Mouse (Mus musculus) left cerebral cortex, adult 8-10 months (tissue): Measurements from ENCODE around the gene Ankrd44. TPM values are rescaled to one million over a fixed set of nuclear protein-coding genes. Genes with fewer than 3 reads are reported as not detected.
A peak's percentile ranks its signal among the peaks of the same experiment; 100 is the strongest.
"Not testable (repeated sequence)": the region's sequence is repeated elsewhere in the genome, so short reads cannot be mapped to it uniquely, and the experiment has no call there.

ENCODE experiments used
- DNase-seq, 2 experiments: peaks; one replicate each; pipeline ENCODE4 v3.0.0; 2022; ENCODE audit warnings: low spot score in 2 of 2
- total RNA-seq, 4 experiments: library from RNA; stranded (reverse); gene quantifications; 2 replicates each; pipeline ENCODE4 v1.2.4; 2022

Ankrd44 gene
- 10 to 100 TPM; 19.2 to 26.4 (median 23.9) TPM for total RNA-seq

GRCm38 (mm10) chr1:54925971-54926771, at the start of gene Ankrd44:
Ankrd44 (minus strand) TSS chr1:54926387.
- DNase-seq, result peak; percentile 52 to 60

GRCm38 (mm10) chr1:54971687-54972404, 45.7 kb upstream of the Ankrd44 start:
- DNase-seq, result no peak

GRCm38 (mm10) chr1:54966858-54967257, 40.7 kb upstream of the Ankrd44 start:
- DNase-seq, result no peak

DNA sequence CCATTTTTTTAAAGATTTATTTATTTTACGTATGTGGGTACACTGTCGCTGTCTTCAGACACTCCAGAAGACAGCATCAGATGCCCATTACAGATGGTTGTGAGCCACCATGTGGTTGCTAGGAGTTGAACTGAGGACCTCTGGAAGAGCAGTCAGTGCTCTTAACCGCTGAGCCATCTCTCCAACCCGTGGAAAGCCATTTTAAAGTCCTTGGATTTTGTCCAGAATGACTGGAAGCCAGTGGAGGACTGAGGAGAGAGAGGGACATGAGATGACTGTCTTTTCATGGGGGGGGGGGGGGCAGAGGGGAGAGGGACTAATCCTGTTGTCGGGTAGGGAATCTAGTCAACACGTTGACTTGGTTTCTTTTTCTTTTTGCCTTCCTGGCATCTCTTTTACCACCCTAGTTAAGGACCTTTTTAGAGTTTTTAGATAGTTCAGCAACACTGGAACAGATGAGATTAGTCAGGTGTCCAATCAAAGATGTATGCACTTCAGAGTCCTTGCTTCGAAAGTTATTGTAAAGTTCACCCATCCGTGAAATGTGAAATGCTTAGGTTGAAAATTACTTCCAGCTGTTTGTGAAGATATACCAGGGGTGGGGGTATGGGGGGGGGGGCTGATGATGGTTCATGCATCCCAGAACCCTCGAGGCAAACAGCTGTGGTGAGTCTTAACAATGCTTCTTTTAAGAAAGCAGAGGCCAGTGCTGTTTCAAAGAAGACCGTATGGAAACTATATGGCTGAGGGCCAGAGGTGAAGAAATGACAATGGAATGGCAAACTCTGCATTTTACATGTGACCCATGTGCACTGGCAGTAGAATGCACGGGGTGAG, 39.2 kb upstream of the Ankrd44 start:
- DNase-seq, result no peak

- no peak for DNase-seq
Observed at GRCm38 (mm10) chr1:54961724-54962123, 35.5 kb upstream of the Ankrd44 start.

DNA sequence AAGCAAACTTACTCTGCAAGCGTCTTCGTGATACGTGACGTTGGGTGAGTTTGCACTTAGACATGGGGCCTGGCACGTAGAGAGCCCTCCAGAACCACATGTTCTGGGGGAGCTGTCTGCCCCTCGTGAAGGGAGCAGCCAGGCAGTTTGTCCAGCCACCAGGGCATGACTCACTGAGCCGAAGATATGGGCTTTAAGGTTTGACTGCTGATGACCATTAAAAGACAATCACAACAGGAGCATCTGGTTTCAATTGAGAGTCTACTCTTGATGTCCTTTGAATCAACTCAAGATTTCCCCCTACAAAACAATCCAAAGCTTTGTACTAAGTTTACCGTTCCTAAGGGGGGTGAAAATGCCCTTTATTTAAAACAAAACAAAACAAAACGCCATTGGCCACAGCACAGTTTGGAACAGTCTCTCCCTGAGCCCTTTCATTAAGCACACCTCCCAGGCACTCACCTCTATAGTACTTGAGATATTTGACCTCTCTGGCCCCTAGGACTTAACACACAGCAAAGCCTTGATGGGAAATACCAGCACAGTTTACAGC, 34.5 kb upstream of the Ankrd44 start:
- no peak for DNase-seq

- DNase-seq, result no peak
Observed at GRCm38 (mm10) chr1:54958525-54958924, 32.3 kb upstream of the Ankrd44 start.

GRCm38 (mm10) chr1:54956995-54957394, 30.8 kb upstream of the Ankrd44 start:
- not testable (repeated sequence) for DNase-seq

GRCm38 (mm10) chr1:54954856-54955255, 28.7 kb upstream of the Ankrd44 start:
- no peak for DNase-seq

GRCm38 (mm10) chr1:54944648-54945047, 18.5 kb upstream of the Ankrd44 start:
- no peak for DNase-seq

- DNase-seq, result no peak
Observed at GRCm38 (mm10) chr1:54935466-54935865, 9.3 kb upstream of the Ankrd44 start.

DNA sequence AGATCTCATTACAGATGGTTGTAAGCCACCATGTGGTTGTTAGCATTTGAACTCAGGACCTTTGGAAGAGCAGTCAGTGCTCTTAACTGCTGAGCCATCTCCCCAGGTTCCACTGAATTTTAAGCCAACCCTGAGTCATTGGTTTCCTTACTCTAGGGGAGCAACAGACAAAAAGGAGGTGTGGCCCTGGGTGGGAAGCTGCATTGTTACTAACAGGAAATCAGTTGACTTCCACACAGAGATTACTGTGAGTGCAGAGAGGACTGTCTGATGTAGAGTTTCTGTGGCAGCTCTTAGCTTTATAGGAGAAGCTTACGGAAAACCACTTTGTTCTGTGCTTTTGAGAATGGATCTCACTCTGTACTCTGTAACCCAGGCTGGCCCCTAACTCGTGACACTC, 8.7 kb upstream of the Ankrd44 start:
- no peak for DNase-seq

GRCm38 (mm10) chr1:54933646-54934045, 7.5 kb upstream of the Ankrd44 start:
- no peak for DNase-seq

GRCm38 (mm10) chr1:54932456-54933115, 6.4 kb upstream of the Ankrd44 start:
- DNase-seq, result no peak

DNA sequence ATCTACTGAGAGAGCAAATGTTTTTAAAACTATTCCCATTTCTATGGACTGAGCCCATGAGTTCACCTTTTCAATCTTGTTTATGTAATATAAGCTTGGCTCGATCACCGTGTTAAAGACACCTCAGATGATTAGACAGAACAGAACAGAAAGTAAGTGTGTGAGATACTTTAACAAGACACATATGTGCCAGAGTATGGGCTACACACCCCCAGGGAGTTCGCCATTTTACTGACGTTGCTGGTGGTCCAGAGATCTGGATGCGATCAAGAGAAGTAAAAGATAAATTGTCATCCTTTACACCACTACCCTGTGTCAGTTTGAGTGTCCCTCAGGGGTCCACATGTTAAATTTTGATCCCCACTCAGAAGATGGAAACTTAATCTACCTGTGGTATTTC, 5.0 kb upstream of the Ankrd44 start:
- no peak for DNase-seq

GRCm38 (mm10) chr1:54930670-54931200, 4.5 kb upstream of the Ankrd44 start:
- DNase-seq, result no peak

DNA sequence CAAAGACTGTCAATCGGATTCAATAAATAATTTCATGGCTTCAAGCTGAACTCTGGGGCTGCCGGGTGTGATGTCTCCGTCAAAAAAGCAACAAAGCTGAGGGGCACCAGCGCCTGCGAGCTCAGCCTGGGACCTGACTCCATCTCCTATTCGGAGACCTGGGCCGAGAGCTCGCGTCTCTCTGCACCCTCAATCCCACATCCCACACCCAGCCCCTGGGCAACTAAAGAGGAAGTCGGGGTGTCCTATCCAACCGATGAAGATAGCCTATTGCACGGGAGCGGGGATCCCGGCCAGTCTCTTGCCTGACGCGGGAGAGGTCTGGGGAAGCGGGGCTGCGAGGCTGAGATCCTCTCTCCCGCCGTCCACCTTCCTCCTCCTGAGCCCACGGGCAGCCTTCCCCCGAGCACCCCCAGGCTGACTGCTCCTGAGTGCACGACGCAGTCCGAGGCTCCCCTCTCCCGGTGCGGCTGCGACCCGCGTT, 694 bp downstream of the Ankrd44 start:
- peak in 1 of 2 experiments; percentile 12 for DNase-seq

DNA sequence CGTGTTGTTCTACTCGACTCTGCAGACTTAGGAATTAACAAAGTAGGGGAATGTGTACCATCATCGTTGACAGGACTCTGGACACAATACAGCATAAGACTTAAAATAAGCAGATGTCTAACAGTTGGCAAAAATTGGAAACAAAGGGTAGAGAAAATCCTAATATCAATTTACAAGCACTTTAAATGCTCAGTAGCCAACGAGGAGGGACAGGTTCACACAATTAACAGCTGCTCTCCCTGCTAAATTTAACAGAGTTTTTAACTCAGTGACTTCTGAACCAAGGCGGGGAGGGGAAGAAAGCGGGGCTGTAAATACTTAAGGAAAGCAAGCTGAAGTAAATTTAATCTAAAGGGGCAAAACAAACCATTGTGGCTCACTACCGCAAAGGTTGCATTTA, 1.4 kb downstream of the Ankrd44 start:
- DNase-seq, result no peak

GRCm38 (mm10) chr1:54924309-54924685, 1.9 kb downstream of the Ankrd44 start:
- no peak for DNase-seq
